Mouse (Mus musculus): ENCODE data around the gene Ginm1.

DNA sequence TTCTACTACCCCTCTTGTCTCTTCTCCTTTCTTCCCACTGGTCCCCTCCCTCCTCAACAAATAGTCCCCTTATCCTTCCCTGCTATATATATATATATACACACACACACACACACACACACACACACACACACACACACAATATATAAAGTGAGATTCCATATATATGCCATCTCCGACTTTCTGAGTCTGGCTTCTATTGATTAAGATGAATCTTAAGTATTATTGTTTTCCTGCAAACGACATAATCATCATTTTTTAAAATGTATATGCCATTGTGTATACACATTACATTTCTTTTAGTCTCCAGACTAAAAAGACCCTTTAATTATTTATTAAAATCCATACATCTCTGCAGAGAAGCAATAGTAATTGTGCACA, 47.7 kb upstream of the Ginm1 start:
- no peak for TF ChIP-seq CTCF (IDR thresholded peaks at IDR 0.05; ENCODE audit: control insufficient read depth, insufficient read depth, insufficient read length)
- no peak for TF ChIP-seq USF1 (IDR thresholded peaks at IDR 0.05; ENCODE audit: low read depth)
- no peak for TF ChIP-seq MAX (IDR thresholded peaks at IDR 0.05)

Measured in C2C12 (cell line).